Mouse (Mus musculus) common myeloid progenitor, adult 5-6 weeks (primary cell): ENCODE measurements at regions not wholly inside any gene's neighbourhood (a gene's known extent, or its start where the extent isn't known, plus 50 kb on each side); places are given as distances from the start of the nearest gene placed in this dataset.

Experiments
- ATAC-seq: replicated peaks from 2 replicates; pipeline ENCODE4 v1.8.0; 2016; ENCODE audit warnings: low read depth, mild to moderate bottlenecking, moderate TSS enrichment, inconsistent platforms; ENCODE audit not compliant: poor library complexity, severe bottlenecking

GRCm38 (mm10) chr4:55723124-55723523, 190.9 kb upstream of the Klf4 start:
- no peak for ATAC-seq

DNA sequence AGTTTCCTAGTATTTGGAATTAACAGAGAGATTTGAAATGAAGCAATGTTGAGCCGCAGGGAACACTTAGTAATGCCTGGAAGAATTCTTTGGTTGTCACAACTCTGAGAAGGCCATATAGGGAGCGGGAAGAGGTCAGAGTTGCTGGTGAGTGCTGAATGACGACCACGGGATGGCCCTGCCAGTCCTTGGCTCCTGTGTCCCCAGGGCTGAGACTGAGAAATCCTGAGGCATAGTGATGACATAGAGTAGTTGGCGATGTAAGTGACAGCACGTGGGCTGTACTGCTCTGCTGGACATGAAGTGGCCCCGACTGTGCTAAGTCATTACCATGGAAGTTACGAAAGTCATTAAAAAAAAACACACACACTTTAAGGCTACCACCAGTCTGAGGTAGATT, 190.1 kb upstream of the Klf4 start:
- no peak for ATAC-seq

GRCm38 (mm10) chr4:55721834-55722233, 189.6 kb upstream of the Klf4 start:
- ATAC-seq = no peak

DNA sequence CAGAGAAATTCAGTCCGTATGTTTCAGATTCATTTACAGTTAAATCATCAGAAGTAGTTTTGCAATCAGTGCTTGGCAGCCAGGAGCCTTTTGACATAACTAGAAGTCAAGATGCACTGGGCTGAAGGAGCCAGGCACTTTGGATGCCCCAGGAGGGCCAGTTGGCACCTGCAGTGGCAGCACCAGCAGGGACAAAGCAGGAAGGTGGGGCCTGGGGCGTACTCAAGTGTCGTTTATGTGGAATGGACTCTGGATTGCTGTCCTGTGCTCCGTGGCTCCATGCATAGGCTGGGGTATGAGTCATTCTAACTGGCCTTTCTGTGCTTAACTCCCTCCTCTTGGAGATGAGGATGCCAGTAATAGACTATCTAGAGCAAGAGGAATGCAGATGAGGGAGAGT, 186.2 kb upstream of the Klf4 start:
- ATAC-seq = no peak

- ATAC-seq = peak; percentile 50
Observed at GRCm38 (mm10) chr4:55716161-55716651, 183.9 kb upstream of the Klf4 start.

GRCm38 (mm10) chr4:55711500-55712341, 179.5 kb upstream of the Klf4 start:
- ATAC-seq = no peak

DNA sequence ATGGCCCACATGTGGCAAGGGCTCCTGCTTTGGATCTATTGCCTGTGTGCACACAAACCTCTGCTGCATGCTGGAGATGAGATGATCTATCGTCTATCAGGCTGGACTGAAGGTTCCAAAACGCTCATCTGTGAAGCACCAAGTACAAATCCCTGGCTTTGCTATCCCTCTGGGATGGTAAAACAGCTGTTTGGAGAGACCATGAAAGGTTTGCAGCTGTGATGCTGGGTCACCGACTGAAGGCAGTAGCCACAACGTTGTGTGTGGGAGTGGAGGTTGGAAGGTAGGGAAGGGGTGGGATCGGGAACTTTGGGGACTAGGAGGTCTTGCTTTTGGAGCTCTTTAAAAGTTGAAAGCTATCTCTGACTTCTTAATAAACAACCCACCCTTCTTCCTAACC, 178.2 kb upstream of the Klf4 start:
- ATAC-seq = no peak

- ATAC-seq = no peak
Observed at GRCm38 (mm10) chr4:55708808-55709207, 176.5 kb upstream of the Klf4 start.

DNA sequence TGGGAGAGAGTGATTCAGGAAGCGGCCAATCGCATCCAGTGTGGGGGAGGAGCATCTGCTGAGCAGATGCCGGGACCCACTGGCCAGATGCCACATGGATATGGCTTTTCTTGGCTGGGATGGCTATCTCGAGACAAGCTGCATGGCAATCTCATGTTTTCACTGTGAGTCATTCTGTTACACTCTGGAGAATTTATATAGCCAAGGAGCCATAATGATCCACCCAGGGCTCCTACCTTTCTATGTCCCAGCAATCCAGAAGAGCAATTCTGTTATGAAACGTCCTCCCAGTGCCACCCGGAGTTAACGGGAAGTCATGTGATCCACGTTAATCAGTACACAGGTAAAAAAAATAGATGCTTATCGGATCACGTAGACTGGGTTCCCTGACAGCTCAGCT, 175.7 kb upstream of the Klf4 start:
- no peak for ATAC-seq

GRCm38 (mm10) chr4:55704921-55705320, 172.7 kb upstream of the Klf4 start:
- no peak for ATAC-seq

DNA sequence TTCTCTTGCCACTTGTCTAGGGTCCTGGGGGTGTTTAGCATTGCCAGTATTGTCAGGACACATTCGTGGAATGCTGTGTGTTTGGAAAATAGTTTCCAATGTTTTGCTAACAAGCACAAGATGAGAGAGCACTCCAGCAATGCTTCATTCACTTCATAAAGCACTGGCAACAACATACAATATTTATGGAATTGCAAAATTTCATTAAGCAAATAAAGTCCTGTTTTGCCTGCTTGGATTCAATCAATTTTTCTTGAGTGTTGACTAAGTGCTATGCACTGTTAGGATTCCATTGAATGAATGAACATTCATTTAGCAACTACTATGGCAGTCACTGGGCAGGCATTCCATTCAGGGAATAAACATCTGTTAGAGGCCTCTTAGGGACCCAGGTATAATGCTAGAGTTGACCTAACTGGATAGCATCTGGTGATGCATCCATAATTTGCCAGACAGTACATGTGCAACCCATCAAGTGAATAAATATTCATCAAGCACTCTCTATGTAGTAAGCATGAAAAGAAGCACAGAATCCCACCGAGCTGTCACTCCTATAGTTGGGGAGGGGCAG, 171.2 kb upstream of the Klf4 start:
- ATAC-seq = no peak

GRCm38 (mm10) chr4:55701334-55701733, 169.1 kb upstream of the Klf4 start:
- no peak for ATAC-seq

GRCm38 (mm10) chr4:55699917-55700316, 167.7 kb upstream of the Klf4 start:
- ATAC-seq = no peak

GRCm38 (mm10) chr4:55699161-55699560, 166.9 kb upstream of the Klf4 start:
- no peak for ATAC-seq

- no peak for ATAC-seq
Observed at GRCm38 (mm10) chr4:55697108-55697507, 164.8 kb upstream of the Klf4 start.

GRCm38 (mm10) chr4:55696428-55696827, 164.2 kb upstream of the Klf4 start:
- no peak for ATAC-seq

- no peak for ATAC-seq
Observed at GRCm38 (mm10) chr4:55695246-55695645, 163.0 kb upstream of the Klf4 start.

GRCm38 (mm10) chr4:55689479-55689878, 157.2 kb upstream of the Klf4 start:
- no peak for ATAC-seq

DNA sequence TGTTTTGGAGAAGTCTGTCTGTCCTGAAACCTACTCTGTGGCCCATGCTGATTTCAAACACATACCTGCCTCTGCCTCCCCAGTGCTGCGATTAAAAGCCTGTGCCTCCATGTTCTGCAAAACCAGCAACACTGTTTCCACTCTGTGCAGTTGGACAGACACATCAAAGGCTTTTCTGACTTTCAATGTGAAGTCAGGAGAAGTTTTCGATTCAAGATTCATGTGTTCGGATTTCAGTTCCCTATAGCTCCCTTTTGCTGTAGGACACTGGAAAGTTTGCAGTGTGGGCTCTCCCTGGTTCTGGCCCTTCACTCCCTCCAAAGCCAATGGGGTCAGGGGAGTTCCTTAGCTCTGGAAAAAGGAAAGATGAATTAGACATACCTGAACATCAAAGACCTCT, 154.5 kb upstream of the Klf4 start:
- no peak for ATAC-seq

- no peak for ATAC-seq
Observed at GRCm38 (mm10) chr4:55672288-55672687, 140.0 kb upstream of the Klf4 start.

GRCm38 (mm10) chr4:55670258-55670657, 138.0 kb upstream of the Klf4 start:
- ATAC-seq = no peak

GRCm38 (mm10) chr4:55664822-55665221, 132.6 kb upstream of the Klf4 start:
- 0 out of 2 replicates have a peak, but pooled peaks have one; percentile 50 for ATAC-seq
